Mouse (Mus musculus): ENCODE results near the gene Csrp2. TPM values are rescaled to one million over a fixed set of nuclear protein-coding genes. Genes with fewer than 3 reads are reported as not detected.

The Csrp2 gene
- total RNA-seq (2012; rRNA removed) (4.8 and 8.3 TPM in 2 replicates), polyA plus RNA-seq (2012; ENCODE audit: insufficient read depth in 1 of 2, insufficient read length in 2 of 2, low read depth in 1 of 2, low replicate concordance in 2 of 2, missing spikeins in 1 of 2) (10 to 100 TPM in 1 of 2 experiments, not detected in 1; 19.6 TPM)

DNA sequence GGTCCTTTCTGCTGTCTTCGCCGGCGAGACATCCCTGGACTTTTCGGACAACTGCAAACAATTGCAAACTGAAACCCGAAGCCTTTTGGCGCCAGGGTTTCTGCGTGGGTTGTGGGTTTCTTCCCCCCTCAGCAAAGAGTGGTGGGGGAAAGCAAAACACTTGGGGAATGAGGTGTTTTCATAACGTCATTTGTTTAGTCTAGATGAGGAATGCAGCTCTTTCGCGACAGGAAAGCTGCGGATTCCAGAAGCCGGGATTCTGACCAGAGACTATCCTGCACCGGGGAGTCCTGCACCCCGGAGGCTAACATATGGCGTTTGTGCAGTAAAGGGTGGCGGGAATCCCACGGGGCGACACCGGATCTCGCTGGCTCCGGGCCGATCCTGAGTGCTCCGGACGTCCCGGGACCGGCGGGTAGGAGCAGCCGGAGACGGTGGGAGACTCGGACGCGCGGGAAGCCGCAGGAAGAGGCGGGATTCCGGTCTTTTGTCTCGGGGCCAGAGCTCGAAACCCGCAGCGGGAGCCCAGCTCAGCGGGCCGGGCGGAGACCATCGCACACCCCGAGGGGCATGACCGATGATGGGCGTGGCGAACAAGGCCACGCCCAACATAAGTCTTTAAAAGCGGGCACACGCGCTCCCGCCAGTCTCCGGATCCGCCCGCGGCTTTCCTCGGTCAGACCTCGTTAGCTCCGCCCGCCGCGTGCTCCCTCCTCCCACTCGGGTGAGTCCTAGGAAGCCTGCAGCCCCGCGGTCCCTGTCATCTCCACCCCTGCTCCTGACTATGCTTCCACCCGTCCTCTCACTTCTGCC, at the start of gene Csrp2:
TSS of gene Csrp2 (plus strand) at position 259 of the 813 bp plus-strand sequence.
- Histone ChIP-seq H3K9me3 (replicated peaks; ENCODE audit: insufficient read depth, low read length) (no peaks in the 10 kb centered on the region), H3K9ac (ENCODE audit: control insufficient read depth, low read depth, low read length, poor library complexity, severe bottlenecking) (peak within 1 kb of the TSS; percentile 65), H3K27me3 (ENCODE audit: control insufficient read depth in 1 of 2, insufficient read depth in 2 of 2, low read length in 2 of 2) (no peaks in the 10 kb centered on the region), H3K4me3 (ENCODE audit: control insufficient read depth in 1 of 2, insufficient read depth in 1 of 2, low read depth in 2 of 2, low read length in 2 of 2) (peak within 1 kb of the TSS; percentile 57 to 63), H3K79me2 (ENCODE audit: control insufficient read depth, insufficient read depth, low read length, poor library complexity) (no peaks in the 10 kb centered on the region), H3K36me3 (ENCODE audit: control insufficient read depth in 1 of 2, insufficient read depth in 2 of 2, low read length in 2 of 2) (no peaks in the 10 kb centered on the region), H3K4me1 (ENCODE audit: control insufficient read depth in 1 of 2, insufficient read depth in 2 of 2, low read length in 2 of 2) (peaks cover 0 to 3% of the 10 kb centered on the region in 2 experiments; a peak in 1 of 4 replicates), H3K27ac (ENCODE audit: control insufficient read depth, low read depth, low read length) (no peak within 1 kb of the TSS)
- TF ChIP-seq MAZ (IDR thresholded peaks at IDR 0.05; ENCODE audit: low read depth, low read length) (0 out of 2 replicates have a peak, but pooled peaks have one; percentile 36), KAT2A (conservative IDR thresholded peaks at IDR 0.05; ENCODE audit: low read depth, low read length) (no peak), ZC3H11A (IDR thresholded peaks at IDR 0.05; ENCODE audit: low read depth, low read length) (no peak), MYB (IDR thresholded peaks at IDR 0.05; ENCODE audit: low read depth, low read length) (no peak), MXI1 (IDR thresholded peaks at IDR 0.05; ENCODE audit: low read depth, low read length) (peak; percentile 57; the same call in 1 of the 2 replicates), CHD1 (IDR thresholded peaks at IDR 0.05; ENCODE audit: low read depth, low read length) (no peak), USF1 (IDR thresholded peaks at IDR 0.05; ENCODE audit: low read depth, low read length) (peak; percentile 28; the same call in 1 of the 2 replicates), TBP (IDR thresholded peaks at IDR 0.05; ENCODE audit: low read depth, low read length) (peak; percentile 95), NELFE (IDR thresholded peaks at IDR 0.05; ENCODE audit: low read depth, low read length) (peak; percentile 61; the same call in 1 of the 2 replicates), ZMIZ1 (IDR thresholded peaks at IDR 0.05; ENCODE audit: low read depth, low read length) (peak; percentile 61; the same call in 1 of the 2 replicates), MYC (IDR thresholded peaks at IDR 0.05; ENCODE audit: low read depth, low read length) (no peak), MAX (IDR thresholded peaks at IDR 0.05; ENCODE audit: low read length) (peak; percentile 54; the same call in 1 of the 2 replicates), POLR2A (IDR thresholded peaks at IDR 0.05; ENCODE audit: control insufficient read depth in 1 of 2, insufficient read depth in 1 of 2, low read depth in 1 of 2, low read length in 2 of 2, poor library complexity in 1 of 2) (peak; percentile 57 to 72; a peak in 3 of 4 replicates)
- peak; percentile 90 for DNase-seq (ENCODE audit: low read depth, low spot score)

DNA sequence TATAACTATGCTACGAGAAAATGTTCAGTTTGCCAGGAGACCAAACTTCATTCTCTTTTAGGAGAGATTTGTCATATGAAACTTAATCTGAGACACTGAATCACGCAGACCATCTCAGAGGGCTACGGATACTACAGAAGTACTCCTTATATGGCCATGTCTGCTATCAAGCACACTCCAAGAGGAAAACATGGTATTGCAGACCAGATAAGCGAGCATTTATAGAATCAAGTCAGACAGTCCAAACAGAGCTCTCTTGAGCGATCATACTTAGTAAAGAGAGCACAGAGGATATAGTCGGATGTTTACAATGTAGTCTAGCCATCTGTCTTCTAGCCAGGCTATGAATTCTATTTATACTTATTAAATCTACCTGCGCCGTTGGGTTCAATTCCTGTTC, 44.7 kb upstream of the Csrp2 start:
- no peak overlapping the region for H3K27ac ChIP-seq (ENCODE audit: control insufficient read depth, low read depth, low read length)
- H3K4me1 ChIP-seq (ENCODE audit: control insufficient read depth in 1 of 2, insufficient read depth in 2 of 2, low read length in 2 of 2): no peaks in the 10 kb centered on the region
- peaks cover 4 to 5% of the 10 kb centered on the region in 2 experiments for H3K27me3 ChIP-seq (ENCODE audit: control insufficient read depth in 1 of 2, insufficient read depth in 2 of 2, low read length in 2 of 2)
- no peaks in the 10 kb centered on the region for H3K79me2 ChIP-seq (ENCODE audit: control insufficient read depth, insufficient read depth, low read length, poor library complexity)
- no peak overlapping the region for H3K9ac ChIP-seq (ENCODE audit: control insufficient read depth, low read depth, low read length, poor library complexity, severe bottlenecking)
- H3K4me3 ChIP-seq (ENCODE audit: control insufficient read depth in 1 of 2, insufficient read depth in 1 of 2, low read depth in 2 of 2, low read length in 2 of 2): no peak overlapping the region
- H3K9me3 ChIP-seq (replicated peaks; ENCODE audit: insufficient read depth, low read length): no peaks in the 10 kb centered on the region
- DNase-seq (ENCODE audit: low read depth, low spot score): no peak
- TF ChIP-seq MAFK (IDR thresholded peaks at IDR 0.05; ENCODE audit: borderline replicate concordance, low read depth, low read length): no peak
- no peak for TF ChIP-seq MEF2A (IDR thresholded peaks at IDR 0.05; ENCODE audit: extremely low read depth, insufficient replicate concordance, low read depth, low read length, poor library complexity, severe bottlenecking)
- no peak for TF ChIP-seq SIN3A (IDR thresholded peaks at IDR 0.05; ENCODE audit: low read length)
- no peak for TF ChIP-seq CTCF (IDR thresholded peaks at IDR 0.05 in 2 of 3, conservative IDR thresholded peaks at IDR 0.05 in 1 of 3; ENCODE audit: control insufficient read depth in 1 of 3, insufficient read depth in 1 of 3, low read depth in 2 of 3, low read length in 3 of 3, poor library complexity in 1 of 3, severe bottlenecking in 1 of 3)
- TF ChIP-seq HCFC1 (IDR thresholded peaks at IDR 0.05; ENCODE audit: low read depth, low read length): no peak
- TF ChIP-seq RAD21 (IDR thresholded peaks at IDR 0.05; ENCODE audit: low read depth, low read length): no peak
- TF ChIP-seq ZNF384 (IDR thresholded peaks at IDR 0.05; ENCODE audit: low read depth, low read length): no peak
- no peak for TF ChIP-seq GABPA (IDR thresholded peaks at IDR 0.05; ENCODE audit: low read depth, low read length)
- no peak for TF ChIP-seq E2F4 (IDR thresholded peaks at IDR 0.05; ENCODE audit: borderline replicate concordance, low read depth, low read length)
- TF ChIP-seq UBTF (IDR thresholded peaks at IDR 0.05; ENCODE audit: borderline replicate concordance, insufficient read depth, low read depth, low read length): no peak
- no peak for TF ChIP-seq POLR2AphosphoS2 (IDR thresholded peaks at IDR 0.05; ENCODE audit: low read length)
- no peak for TF ChIP-seq ZC3H11A (IDR thresholded peaks at IDR 0.05; ENCODE audit: low read depth, low read length)
- TF ChIP-seq GATA1 (IDR thresholded peaks at IDR 0.05; ENCODE audit: low read depth, low read length): no peak
- TF ChIP-seq CHD1 (IDR thresholded peaks at IDR 0.05; ENCODE audit: low read depth, low read length): no peak
- TF ChIP-seq MXI1 (IDR thresholded peaks at IDR 0.05; ENCODE audit: low read depth, low read length): no peak
- no peak for TF ChIP-seq KAT2A (conservative IDR thresholded peaks at IDR 0.05; ENCODE audit: low read depth, low read length)
- no peak for TF ChIP-seq ZMIZ1 (IDR thresholded peaks at IDR 0.05; ENCODE audit: low read depth, low read length)
- TF ChIP-seq ETS1 (IDR thresholded peaks at IDR 0.05; ENCODE audit: low read depth, low read length): no peak
- no peaks in the 10 kb centered on the region for H3K36me3 ChIP-seq (ENCODE audit: control insufficient read depth in 1 of 2, insufficient read depth in 2 of 2, low read length in 2 of 2)
